Mouse (Mus musculus): ENCODE data around the gene Cnnm2. TPM values are rescaled to one million over a fixed set of nuclear protein-coding genes. Genes with fewer than 3 reads are reported as not detected.

Cnnm2 gene
- polyA plus RNA-seq, 1 experiment from 2014 or later = 2.5 TPM

DNA sequence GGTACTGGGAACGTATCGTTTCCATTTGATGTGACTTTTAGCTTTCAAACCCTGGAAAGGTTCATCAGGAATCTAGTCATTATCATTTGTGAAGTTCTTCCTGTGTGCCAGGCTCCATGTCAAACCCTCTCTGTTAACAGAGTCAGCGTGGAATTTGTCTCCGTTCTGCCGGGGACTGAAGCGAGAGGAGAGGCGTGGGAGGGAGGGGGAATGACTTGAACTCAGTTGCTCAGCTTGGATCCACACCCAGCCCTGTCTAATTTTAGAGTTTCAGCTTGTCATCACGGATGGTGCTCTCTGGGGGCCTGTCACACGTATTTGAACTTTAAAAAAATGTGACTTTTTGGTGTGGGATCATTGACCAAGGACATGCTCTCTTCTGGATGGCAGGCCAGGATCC is 70.0 kb downstream of the Cnnm2 start:
- no peak overlapping the region for H3K9ac ChIP-seq (ENCODE audit: low read length)
- H3K4me2 ChIP-seq (ENCODE audit: low read depth, severe bottlenecking) = no peak overlapping the region
- no peaks in the 10 kb centered on the region for H3K36me3 ChIP-seq (ENCODE audit: control insufficient read depth, insufficient read depth, low read length)
- no peaks in the 10 kb centered on the region for H3K27me3 ChIP-seq (ENCODE audit: control insufficient read depth, insufficient read depth, low read length)
- ATAC-seq (ENCODE audit: insufficient number of reproducible peaks, low FRiP score, low TSS enrichment, low read depth) = no peak
- DNase-seq (ENCODE audit: low spot score) = no peak
- H3K27ac ChIP-seq (replicated peaks; ENCODE audit: low read depth, low read length) = no peak overlapping the region
- no peaks in the 10 kb centered on the region for H3K4me1 ChIP-seq (ENCODE audit: control insufficient read depth, insufficient read depth, low read length)
- H3K4me3 ChIP-seq (ENCODE audit: low read depth, low read length) = no peak overlapping the region
- 73% methylated on average over 9 of the region's 9 CpGs for WGBS
- H3K9me3 ChIP-seq (ENCODE audit: control insufficient read depth, low read length) = no peaks in the 10 kb centered on the region

DNA sequence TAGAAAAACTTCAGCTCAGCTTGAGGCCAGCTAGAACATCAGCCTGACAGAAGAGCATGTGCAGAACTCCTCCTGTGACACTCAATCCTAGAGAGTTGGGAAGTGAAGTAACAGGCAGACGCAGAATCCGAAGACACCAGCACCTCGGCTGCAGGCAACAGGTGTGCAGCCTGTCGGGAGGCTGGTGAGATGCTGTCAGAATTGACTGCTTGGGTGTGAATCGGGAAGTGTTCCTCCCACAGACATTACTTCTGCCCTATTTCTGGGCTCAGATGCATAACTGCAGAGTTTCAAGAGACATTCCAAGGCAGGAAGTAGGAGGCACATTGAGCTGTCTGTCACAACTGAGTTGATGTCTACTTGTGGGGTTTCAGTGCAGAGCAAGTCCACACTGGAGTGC is 72.9 kb downstream of the Cnnm2 start:
- 86% methylated on average over 5 of the region's 5 CpGs for WGBS
- DNase-seq (ENCODE audit: low spot score) = no peak

DNA sequence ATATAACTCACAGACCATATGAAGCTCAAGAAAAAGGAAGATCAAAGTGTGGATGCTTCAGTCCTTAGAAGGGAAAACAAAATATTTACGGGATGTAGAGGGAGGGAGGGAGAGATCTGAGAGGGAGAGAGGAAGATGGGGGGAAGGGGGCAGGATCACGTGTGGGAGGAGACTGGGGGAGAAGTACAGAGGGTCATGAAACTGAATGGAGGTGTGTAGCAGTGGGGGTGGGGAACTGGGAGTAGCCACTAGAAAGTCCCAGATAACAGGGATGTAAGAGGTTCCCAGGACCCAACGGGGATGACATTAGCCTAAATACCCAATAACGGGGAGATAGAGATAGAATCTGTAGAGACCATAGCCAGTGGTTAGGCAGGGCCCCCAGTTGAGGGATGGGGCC is 73.9 kb downstream of the Cnnm2 start:
- no peaks in the 10 kb centered on the region for H3K27me3 ChIP-seq (ENCODE audit: control insufficient read depth, insufficient read depth, low read length)
- no peak overlapping the region for H3K9ac ChIP-seq (ENCODE audit: low read length)
- no peaks in the 10 kb centered on the region for H3K36me3 ChIP-seq (ENCODE audit: control insufficient read depth, insufficient read depth, low read length)
- ATAC-seq (ENCODE audit: insufficient number of reproducible peaks, low FRiP score, low TSS enrichment, low read depth) (no peak), DNase-seq (ENCODE audit: low spot score) (no peak)
- H3K4me3 ChIP-seq (ENCODE audit: low read depth, low read length) = no peak overlapping the region
- H3K27ac ChIP-seq (replicated peaks; ENCODE audit: low read depth, low read length) = no peak overlapping the region
- WGBS = 79% methylated on average over 4 of the region's 4 CpGs
- H3K9me3 ChIP-seq (ENCODE audit: control insufficient read depth, low read length) = no peaks in the 10 kb centered on the region
- no peaks in the 10 kb centered on the region for H3K4me1 ChIP-seq (ENCODE audit: control insufficient read depth, insufficient read depth, low read length)
- no peak overlapping the region for H3K4me2 ChIP-seq (ENCODE audit: low read depth, severe bottlenecking)

More for the DNA sequence above, 72.9 kb downstream of the Cnnm2 start:
- Histone ChIP-seq H3K4me2 (ENCODE audit: low read depth, severe bottlenecking) (no peak overlapping the region), H3K9ac (ENCODE audit: low read length) (no peak overlapping the region), H3K27me3 (ENCODE audit: control insufficient read depth, insufficient read depth, low read length) (no peaks in the 10 kb centered on the region), H3K27ac (replicated peaks; ENCODE audit: low read depth, low read length) (no peak overlapping the region), H3K4me3 (ENCODE audit: low read depth, low read length) (no peak overlapping the region), H3K9me3 (ENCODE audit: control insufficient read depth, low read length) (no peaks in the 10 kb centered on the region), H3K36me3 (ENCODE audit: control insufficient read depth, insufficient read depth, low read length) (no peaks in the 10 kb centered on the region), H3K4me1 (ENCODE audit: control insufficient read depth, insufficient read depth, low read length) (no peaks in the 10 kb centered on the region)
- ATAC-seq (ENCODE audit: insufficient number of reproducible peaks, low FRiP score, low TSS enrichment, low read depth) = no peak

DNA sequence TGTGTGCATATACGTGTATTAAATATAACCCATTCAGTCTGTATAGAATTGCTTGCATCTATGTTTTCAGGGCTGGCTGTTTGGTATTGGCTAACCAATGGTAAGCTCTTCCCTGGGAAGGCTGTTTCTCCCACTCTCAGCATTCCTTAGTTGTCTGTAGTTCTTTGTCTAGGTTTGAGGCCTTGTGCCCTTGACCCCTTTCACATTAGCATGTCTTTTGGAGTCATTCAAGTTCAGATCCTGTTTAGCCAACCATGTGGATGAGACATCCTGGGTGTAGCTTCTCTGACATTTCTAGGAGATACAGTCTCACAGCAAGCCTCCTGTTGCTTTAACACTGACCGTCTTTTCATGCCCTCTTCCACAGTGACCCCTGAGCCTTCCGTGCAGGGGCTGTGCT is 74.7 kb downstream of the Cnnm2 start:
- Histone ChIP-seq H3K27ac (replicated peaks; ENCODE audit: low read depth, low read length) (no peak overlapping the region), H3K4me3 (ENCODE audit: low read depth, low read length) (no peak overlapping the region), H3K4me1 (ENCODE audit: control insufficient read depth, insufficient read depth, low read length) (no peaks in the 10 kb centered on the region), H3K9me3 (ENCODE audit: control insufficient read depth, low read length) (no peaks in the 10 kb centered on the region), H3K36me3 (ENCODE audit: control insufficient read depth, insufficient read depth, low read length) (no peaks in the 10 kb centered on the region), H3K4me2 (ENCODE audit: low read depth, severe bottlenecking) (no peak overlapping the region), H3K9ac (ENCODE audit: low read length) (no peak overlapping the region), H3K27me3 (ENCODE audit: control insufficient read depth, insufficient read depth, low read length) (no peaks in the 10 kb centered on the region)
- DNase-seq (ENCODE audit: low spot score) = no peak
- 86% methylated on average over 3 of the region's 3 CpGs for WGBS
- ATAC-seq (ENCODE audit: insufficient number of reproducible peaks, low FRiP score, low TSS enrichment, low read depth) = no peak

DNA sequence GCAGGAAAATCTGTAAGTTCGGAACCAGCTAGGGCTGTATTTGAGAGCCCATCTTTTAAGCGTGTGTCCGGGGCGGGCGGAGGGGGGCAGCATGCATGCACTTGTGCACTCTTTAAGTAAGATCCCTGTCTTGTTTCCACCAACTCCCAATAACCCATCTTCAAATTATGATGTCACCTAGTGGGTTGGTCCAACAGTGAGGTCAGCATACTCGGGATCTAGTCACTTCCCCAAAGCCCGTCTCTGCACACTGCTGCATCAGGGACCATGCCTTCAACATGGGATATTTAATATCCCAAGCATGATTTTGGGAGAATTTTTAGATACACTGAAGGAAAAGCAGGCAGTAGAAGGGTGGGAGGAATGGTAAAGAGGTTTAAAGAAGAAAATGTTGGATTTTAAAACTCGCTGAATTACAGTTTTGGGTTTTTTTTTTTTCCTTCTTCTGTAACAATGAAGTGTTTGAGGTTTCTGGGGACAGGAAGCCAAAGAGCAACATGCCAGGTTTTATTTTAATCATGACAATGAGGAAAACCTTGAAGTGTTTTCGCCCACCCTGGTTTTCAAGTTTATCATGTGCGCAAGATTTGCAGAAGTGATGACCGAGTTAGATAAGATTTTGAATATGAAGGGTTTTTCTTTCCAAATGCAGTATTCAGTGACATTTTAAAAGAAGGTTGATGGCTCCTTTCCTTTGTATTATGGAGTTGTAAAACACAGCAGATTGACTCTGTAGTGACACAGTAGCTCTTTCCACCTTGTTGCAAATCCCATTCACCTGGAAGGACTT is 76.1 kb downstream of the Cnnm2 start:
- H3K4me3 ChIP-seq (ENCODE audit: low read depth, low read length) = no peak overlapping the region
- H3K4me1 ChIP-seq (ENCODE audit: control insufficient read depth, insufficient read depth, low read length) = no peaks in the 10 kb centered on the region
- no peaks in the 10 kb centered on the region for H3K27me3 ChIP-seq (ENCODE audit: control insufficient read depth, insufficient read depth, low read length)
- no peak for ATAC-seq (ENCODE audit: insufficient number of reproducible peaks, low FRiP score, low TSS enrichment, low read depth)
- H3K9ac ChIP-seq (ENCODE audit: low read length) = no peak overlapping the region
- H3K4me2 ChIP-seq (ENCODE audit: low read depth, severe bottlenecking) = no peak overlapping the region
- no peak for DNase-seq (ENCODE audit: low spot score)
- no peaks in the 10 kb centered on the region for H3K9me3 ChIP-seq (ENCODE audit: control insufficient read depth, low read length)
- WGBS = 89% methylated on average over 11 of the region's 11 CpGs
- no peak overlapping the region for H3K27ac ChIP-seq (replicated peaks; ENCODE audit: low read depth, low read length)
- H3K36me3 ChIP-seq (ENCODE audit: control insufficient read depth, insufficient read depth, low read length) = no peaks in the 10 kb centered on the region

DNA sequence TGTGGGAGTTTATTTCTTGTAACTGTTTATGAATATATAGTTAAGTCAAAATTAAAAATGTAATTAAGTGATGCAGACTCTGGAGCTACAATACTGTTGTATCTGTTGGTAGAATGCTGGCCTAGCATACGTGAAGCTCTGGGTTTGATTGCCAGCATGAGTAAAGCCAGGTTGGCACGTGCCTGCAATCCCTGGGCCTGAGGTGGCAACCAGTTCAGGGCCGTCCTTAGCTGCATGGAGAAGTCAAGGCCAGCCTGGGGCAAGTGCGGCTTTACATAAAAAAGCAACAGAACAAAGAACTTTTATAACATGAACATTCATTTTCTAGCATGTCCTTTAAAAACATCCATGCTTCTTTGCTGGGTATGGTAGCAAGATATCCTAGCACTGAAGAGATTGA is 79.6 kb downstream of the Cnnm2 start:
- Histone ChIP-seq H3K27ac (replicated peaks; ENCODE audit: low read depth, low read length) (no peak overlapping the region), H3K9me3 (ENCODE audit: control insufficient read depth, low read length) (no peaks in the 10 kb centered on the region), H3K9ac (ENCODE audit: low read length) (no peak overlapping the region), H3K36me3 (ENCODE audit: control insufficient read depth, insufficient read depth, low read length) (no peaks in the 10 kb centered on the region), H3K4me2 (ENCODE audit: low read depth, severe bottlenecking) (no peak overlapping the region), H3K4me3 (ENCODE audit: low read depth, low read length) (no peak overlapping the region), H3K27me3 (ENCODE audit: control insufficient read depth, insufficient read depth, low read length) (no peaks in the 10 kb centered on the region), H3K4me1 (ENCODE audit: control insufficient read depth, insufficient read depth, low read length) (no peaks in the 10 kb centered on the region)
- WGBS = 85% methylated on average over 4 of the region's 4 CpGs
- ATAC-seq (ENCODE audit: insufficient number of reproducible peaks, low FRiP score, low TSS enrichment, low read depth) = no peak
- DNase-seq (ENCODE audit: low spot score) = no peak

DNA sequence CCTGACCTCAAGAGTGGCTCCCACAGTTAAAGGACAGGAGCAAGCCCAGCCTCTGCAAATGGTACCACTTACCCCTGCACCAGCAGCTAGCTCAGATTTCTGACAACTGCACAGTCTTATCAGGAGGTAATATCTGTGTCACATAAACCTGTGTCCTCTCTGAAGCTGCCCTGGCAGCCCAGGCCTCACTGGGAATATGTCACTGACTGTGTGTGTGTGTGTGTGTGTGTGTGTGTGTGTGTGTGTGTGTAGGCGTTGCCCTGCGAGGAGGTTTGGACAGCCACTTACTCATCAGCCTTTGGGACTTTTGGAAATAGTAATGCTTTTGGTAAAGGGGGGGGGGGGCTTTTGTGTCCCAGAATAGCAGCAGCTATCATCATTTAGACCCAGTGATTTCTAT is 81.6 kb downstream of the Cnnm2 start:
- WGBS = 56% methylated on average over 2 of the region's 2 CpGs
- no peaks in the 10 kb centered on the region for H3K9me3 ChIP-seq (ENCODE audit: control insufficient read depth, low read length)
- no peak overlapping the region for H3K9ac ChIP-seq (ENCODE audit: low read length)
- no peak overlapping the region for H3K4me3 ChIP-seq (ENCODE audit: low read depth, low read length)
- ATAC-seq (ENCODE audit: insufficient number of reproducible peaks, low FRiP score, low TSS enrichment, low read depth) (no peak), DNase-seq (ENCODE audit: low spot score) (no peak)
- H3K27ac ChIP-seq (replicated peaks; ENCODE audit: low read depth, low read length) = no peak overlapping the region
- no peaks in the 10 kb centered on the region for H3K36me3 ChIP-seq (ENCODE audit: control insufficient read depth, insufficient read depth, low read length)
- H3K4me1 ChIP-seq (ENCODE audit: control insufficient read depth, insufficient read depth, low read length) = no peaks in the 10 kb centered on the region
- no peaks in the 10 kb centered on the region for H3K27me3 ChIP-seq (ENCODE audit: control insufficient read depth, insufficient read depth, low read length)
- no peak overlapping the region for H3K4me2 ChIP-seq (ENCODE audit: low read depth, severe bottlenecking)

DNA sequence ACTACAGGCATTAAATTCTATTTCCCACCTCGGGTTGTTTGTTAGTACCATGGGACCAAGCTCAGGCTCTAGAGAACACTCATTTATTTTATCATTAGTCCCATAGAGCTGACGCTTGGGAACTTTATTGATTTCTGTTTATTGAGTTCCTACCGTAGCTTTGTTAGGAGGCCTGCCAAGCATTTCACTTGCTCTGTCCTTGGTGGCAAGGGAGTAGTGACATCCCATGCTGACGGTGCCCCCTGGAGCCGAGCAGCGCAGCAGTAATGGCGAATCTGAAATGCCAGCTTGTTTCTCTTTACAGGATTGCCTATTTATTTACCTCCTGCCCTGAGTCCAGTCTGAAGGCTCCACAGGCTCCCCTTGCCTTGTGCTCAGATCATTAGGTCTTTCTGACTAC is 84.7 kb downstream of the Cnnm2 start:
- Histone ChIP-seq H3K27ac (replicated peaks; ENCODE audit: low read depth, low read length) (no peak overlapping the region), H3K4me3 (ENCODE audit: low read depth, low read length) (no peak overlapping the region), H3K36me3 (ENCODE audit: control insufficient read depth, insufficient read depth, low read length) (no peaks in the 10 kb centered on the region), H3K27me3 (ENCODE audit: control insufficient read depth, insufficient read depth, low read length) (no peaks in the 10 kb centered on the region), H3K9me3 (ENCODE audit: control insufficient read depth, low read length) (no peaks in the 10 kb centered on the region), H3K4me1 (ENCODE audit: control insufficient read depth, insufficient read depth, low read length) (no peaks in the 10 kb centered on the region), H3K9ac (ENCODE audit: low read length) (no peak overlapping the region), H3K4me2 (ENCODE audit: low read depth, severe bottlenecking) (no peak overlapping the region)
- DNase-seq (ENCODE audit: low spot score) = no peak
- WGBS = 84% methylated on average over 7 of the region's 7 CpGs
- ATAC-seq (ENCODE audit: insufficient number of reproducible peaks, low FRiP score, low TSS enrichment, low read depth) = no peak

DNA sequence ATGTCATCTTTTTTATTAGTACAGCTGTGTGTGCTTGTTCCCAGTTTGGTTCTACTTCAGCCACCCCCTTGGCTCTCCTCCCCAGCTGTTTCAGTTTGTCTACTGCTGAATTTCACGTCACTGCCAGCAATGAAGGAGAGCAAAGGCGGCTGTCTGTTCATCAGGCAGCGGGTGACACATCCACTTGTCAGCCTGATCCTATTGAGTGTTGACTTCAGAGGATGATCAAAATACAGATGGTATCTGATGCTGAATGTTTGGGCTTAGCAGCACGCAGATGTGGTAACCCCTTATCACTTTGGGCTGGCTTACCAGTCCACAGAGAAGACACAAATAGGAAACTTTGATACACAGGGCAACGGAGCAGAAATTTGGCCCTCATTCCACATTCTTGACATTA is 85.1 kb downstream of the Cnnm2 start:
- no peaks in the 10 kb centered on the region for H3K4me1 ChIP-seq (ENCODE audit: control insufficient read depth, insufficient read depth, low read length)
- H3K9ac ChIP-seq (ENCODE audit: low read length) = no peak overlapping the region
- H3K36me3 ChIP-seq (ENCODE audit: control insufficient read depth, insufficient read depth, low read length) = no peaks in the 10 kb centered on the region
- no peaks in the 10 kb centered on the region for H3K9me3 ChIP-seq (ENCODE audit: control insufficient read depth, low read length)
- 87% methylated on average over 5 of the region's 5 CpGs for WGBS
- H3K27ac ChIP-seq (replicated peaks; ENCODE audit: low read depth, low read length) = no peak overlapping the region
- DNase-seq (ENCODE audit: low spot score) (no peak), ATAC-seq (ENCODE audit: insufficient number of reproducible peaks, low FRiP score, low TSS enrichment, low read depth) (no peak)
- H3K27me3 ChIP-seq (ENCODE audit: control insufficient read depth, insufficient read depth, low read length) = no peaks in the 10 kb centered on the region
- H3K4me3 ChIP-seq (ENCODE audit: low read depth, low read length) = no peak overlapping the region
- no peak overlapping the region for H3K4me2 ChIP-seq (ENCODE audit: low read depth, severe bottlenecking)
